Mouse (Mus musculus) testis, postnatal 10 days (tissue): ENCODE measurements around the gene Amy2a4.
"Not testable (repeated sequence)": the region's sequence is repeated elsewhere in the genome, so short reads cannot be mapped to it uniquely, and the experiment has no call there.

Experiments
- DNase-seq: peaks from one replicate; pipeline ENCODE4 v3.0.0; 2021; ENCODE audit warnings: low spot score

Amy2a4 gene

DNA sequence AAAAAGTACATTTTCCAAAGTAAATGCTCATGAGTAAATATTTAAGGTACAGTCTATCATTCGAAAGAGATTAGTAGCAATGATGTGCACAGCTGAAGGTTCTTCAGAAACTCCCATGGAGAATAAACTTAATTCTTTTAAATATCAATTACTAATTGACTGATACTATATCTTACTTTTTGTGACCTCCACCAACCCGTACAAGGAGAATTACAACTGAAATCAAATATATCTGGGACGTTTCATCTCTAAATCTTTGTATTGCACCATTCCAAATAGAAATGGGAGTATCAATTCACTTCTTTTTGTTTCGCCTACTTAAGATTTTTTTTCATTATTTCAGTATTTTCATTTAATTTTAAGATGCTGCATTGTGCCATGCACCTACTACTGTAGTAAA is at the start of gene Amy2a4:
Gene Amy2a4 (minus strand): TSS at position 101 of the 400 bp plus-strand sequence.
- not testable (repeated sequence) for DNase-seq

DNA sequence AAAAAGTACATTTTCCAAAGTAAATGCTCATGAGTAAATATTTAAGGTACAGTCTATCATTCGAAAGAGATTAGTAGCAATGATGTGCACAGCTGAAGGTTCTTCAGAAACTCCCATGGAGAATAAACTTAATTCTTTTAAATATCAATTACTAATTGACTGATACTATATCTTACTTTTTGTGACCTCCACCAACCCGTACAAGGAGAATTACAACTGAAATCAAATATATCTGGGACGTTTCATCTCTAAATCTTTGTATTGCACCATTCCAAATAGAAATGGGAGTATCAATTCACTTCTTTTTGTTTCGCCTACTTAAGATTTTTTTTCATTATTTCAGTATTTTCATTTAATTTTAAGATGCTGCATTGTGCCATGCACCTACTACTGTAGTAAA is 32.7 kb upstream of the Amy2a4 start, which contains the start of gene Amy2a3:
Gene Amy2a3 (minus strand): TSS at position 101 of the 400 bp plus-strand sequence.
- DNase-seq = not testable (repeated sequence)

DNA sequence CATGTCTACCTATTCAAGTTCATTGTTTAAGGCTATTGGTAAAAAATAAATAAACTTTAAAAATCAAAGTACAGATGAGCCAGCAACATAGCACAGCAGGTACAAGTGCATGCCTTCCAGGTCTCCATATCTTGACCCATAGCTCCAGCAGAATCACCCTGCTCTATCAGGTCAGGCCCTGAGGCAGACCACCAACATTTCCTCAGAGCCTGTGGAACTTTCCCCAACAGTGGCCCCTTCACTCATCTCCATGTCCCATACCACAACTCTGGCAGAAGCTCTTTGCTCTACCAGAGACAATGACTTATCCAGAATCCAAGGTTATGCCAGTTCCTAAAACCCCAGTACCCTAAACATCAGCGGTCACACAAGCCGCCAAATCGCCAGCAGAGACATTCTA is 21.7 kb upstream of the Amy2a4 start:
- not testable (repeated sequence) for DNase-seq

DNA sequence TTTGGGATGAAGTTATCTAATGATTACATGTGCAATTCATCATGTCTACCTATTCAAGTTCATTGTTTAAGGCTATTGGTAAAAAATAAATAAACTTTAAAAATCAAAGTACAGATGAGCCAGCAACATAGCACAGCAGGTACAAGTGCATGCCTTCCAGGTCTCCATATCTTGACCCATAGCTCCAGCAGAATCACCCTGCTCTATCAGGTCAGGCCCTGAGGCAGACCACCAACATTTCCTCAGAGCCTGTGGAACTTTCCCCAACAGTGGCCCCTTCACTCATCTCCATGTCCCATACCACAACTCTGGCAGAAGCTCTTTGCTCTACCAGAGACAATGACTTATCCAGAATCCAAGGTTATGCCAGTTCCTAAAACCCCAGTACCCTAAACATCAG is 11.0 kb downstream of the Amy2a4 start:
- not testable (repeated sequence) for DNase-seq

DNA sequence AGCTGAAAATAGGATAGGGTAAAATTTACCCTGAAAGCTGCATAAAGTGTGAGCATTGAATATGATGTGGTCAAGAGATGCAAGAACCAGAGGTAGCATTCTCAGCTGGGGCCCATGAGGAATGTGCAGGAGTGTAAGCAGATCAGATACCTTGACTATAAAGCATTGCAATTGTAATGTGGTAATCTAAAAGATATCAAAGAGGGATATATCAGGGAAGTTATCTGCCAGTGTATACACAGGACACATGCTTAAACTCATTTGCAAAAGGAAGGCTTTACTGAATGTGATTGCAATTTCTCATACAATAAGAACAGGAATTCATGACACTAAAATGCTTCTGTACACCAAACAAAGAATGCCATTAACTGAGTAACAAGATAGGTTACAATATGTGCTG is 11.7 kb downstream of the Amy2a4 start:
- DNase-seq = not testable (repeated sequence)

DNA sequence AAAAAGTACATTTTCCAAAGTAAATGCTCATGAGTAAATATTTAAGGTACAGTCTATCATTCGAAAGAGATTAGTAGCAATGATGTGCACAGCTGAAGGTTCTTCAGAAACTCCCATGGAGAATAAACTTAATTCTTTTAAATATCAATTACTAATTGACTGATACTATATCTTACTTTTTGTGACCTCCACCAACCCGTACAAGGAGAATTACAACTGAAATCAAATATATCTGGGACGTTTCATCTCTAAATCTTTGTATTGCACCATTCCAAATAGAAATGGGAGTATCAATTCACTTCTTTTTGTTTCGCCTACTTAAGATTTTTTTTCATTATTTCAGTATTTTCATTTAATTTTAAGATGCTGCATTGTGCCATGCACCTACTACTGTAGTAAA is 32.5 kb downstream of the Amy2a4 start, which contains the start of gene Amy2a5:
Gene Amy2a5 (minus strand): TSS at position 101 of the 400 bp plus-strand sequence.
- not testable (repeated sequence) for DNase-seq
